ENCODE assay signal across 8 mouse cellular contexts in genomic region chr2:31572915-31573635, GRCm38 (mm10). TPM values are rescaled to one million over a fixed set of nuclear protein-coding genes. Genes with fewer than 3 reads are reported as not detected.
DNase-seq lines count a peak whose midpoint lies in the region; ATAC-seq and TF ChIP-seq lines count a peak whose summit lies in the region.

No protein-coding gene starts in this region.

- no peak for TF ChIP-seq CTCF in kidney, adult 2 months (conservative IDR thresholded peaks at IDR 0.05; ENCODE audit: insufficient read depth, insufficient read length, low read depth, low read length)
- TF ChIP-seq CTCF in G1E (IDR thresholded peaks at IDR 0.05; ENCODE audit: low read depth, low read length), result no peak

- TF ChIP-seq POLR2A in kidney, adult 2 months (IDR thresholded peaks at IDR 0.05; ENCODE audit: low read depth, low read length), result no peak

- peak; percentile 5 for DNase-seq in kidney, adult 2 months
- DNase-seq in kidney, adult 18-20 months, result no peak
- DNase-seq in G1E (ENCODE audit: low spot score), result peak; percentile 66
- peak; percentile 31 to 35 for DNase-seq in cerebellum, postnatal 14 days
- DNase-seq in lung, postnatal 10 days, result peak; percentile 8
- no peak for DNase-seq in yolk sac, embryonic 10.5 days (ENCODE audit: low spot score)
- DNase-seq in spleen, adult 18-20 months, result no peak

- WGBS in kidney, adult 2 months, result 2% methylated on average over 41 of the region's 41 CpGs
- WGBS in hindbrain, embryonic 15.5 days, result 6% methylated on average over 24 of the region's 41 CpGs

- H3K9me3 ChIP-seq in G1E (replicated peaks), result no peaks in the 10 kb centered on the region; the same call in 1 of the 2 replicates
- no peaks in the 10 kb centered on the region for H3K9me3 ChIP-seq in hindbrain, embryonic 15.5 days

- ATAC-seq in G1E (ENCODE audit: extremely low read depth, insufficient number of reproducible peaks, low FRiP score, poor library complexity, severe bottlenecking), result no peak
- ATAC-seq in hindbrain, embryonic 15.5 days (ENCODE audit: low FRiP score, low read depth), result no peak; the same call in 1 of the 2 replicates

- no peaks in the 10 kb centered on the region for H3K27me3 ChIP-seq in kidney, adult 2 months (replicated peaks; ENCODE audit: control insufficient read depth, insufficient read depth, low read length)
- H3K27me3 ChIP-seq in G1E (ENCODE audit: insufficient read depth, low read length), result peaks cover 10% of the 10 kb centered on the region
- H3K27me3 ChIP-seq in hindbrain, embryonic 15.5 days, result 0 out of 2 replicates have a peak, but pooled peaks cover 12% of the 10 kb centered on the region

- H3K4me2 ChIP-seq in hindbrain, embryonic 15.5 days, result peak overlapping the region; percentile 85

- H3K4me1 ChIP-seq in kidney, adult 2 months (ENCODE audit: control insufficient read depth, insufficient read depth, low read length), result peaks cover 5% of the 10 kb centered on the region; the same call in 1 of the 2 replicates
- H3K4me1 ChIP-seq in G1E (ENCODE audit: insufficient read depth, low read depth, low read length), result peaks cover 36% of the 10 kb centered on the region
- H3K4me1 ChIP-seq in hindbrain, embryonic 15.5 days (replicated peaks), result peaks cover 27% of the 10 kb centered on the region

- peak overlapping the region; percentile 99 for H3K9ac ChIP-seq in hindbrain, embryonic 15.5 days

- H3K36me3 ChIP-seq in kidney, adult 2 months (ENCODE audit: control insufficient read depth, insufficient read depth, low read length), result no peaks in the 10 kb centered on the region
- H3K36me3 ChIP-seq in G1E (replicated peaks), result peaks cover 38% of the 10 kb centered on the region
- no peaks in the 10 kb centered on the region for H3K36me3 ChIP-seq in hindbrain, embryonic 15.5 days

- peak overlapping the region; percentile 36; the same call in 1 of the 2 replicates for H3K27ac ChIP-seq in kidney, adult 2 months (ENCODE audit: insufficient read depth, low read depth, low read length)
- H3K27ac ChIP-seq in hindbrain, embryonic 15.5 days (replicated peaks), result peak overlapping the region; percentile 89

- H3K4me3 ChIP-seq in kidney, adult 2 months (ENCODE audit: insufficient read depth, low read depth, low read length), result peak overlapping the region; percentile 88
- H3K4me3 ChIP-seq in G1E (ENCODE audit: low read depth, low read length), result peak overlapping the region; percentile 89
- peak overlapping the region; percentile 98 for H3K4me3 ChIP-seq in hindbrain, embryonic 15.5 days

RNA-seq across cellular contexts. Expression of gene Fubp3, which starts 0.6 kb away (rescaled TPM):
- polyA plus RNA-seq in kidney, adult 2 months (2012; rRNA removed), result 23.6 and 34.7 TPM in 2 replicates
- 49.2 and 65.0 TPM in 2 replicates for total RNA-seq in G1E (2014; fragmentation: Nextera tagmentation)
- total RNA-seq in G1E (2017), result 42.5 and 64.4 TPM in 2 replicates
- 186 and 208 TPM in 2 replicates for polyA plus RNA-seq in G1E (2012)
- polyA plus RNA-seq in hindbrain, embryonic 15.5 days (2015; fragmentation: Nextera tagmentation; extraction: Ambion mirVana), result 47.9 and 48.5 TPM in 2 replicates

Comparison
In these comparisons a context has a peak if more than half of its experiments do, and no peak if none do; other contexts are left out.
1. DNase-seq: peak in kidney, adult 2 months (single experiment), G1E (single experiment), cerebellum, postnatal 14 days (2 of 2) and lung, postnatal 10 days (single experiment); none in kidney, adult 18-20 months (single experiment), yolk sac, embryonic 10.5 days (single experiment) and spleen, adult 18-20 months (0 of 2).
2. Peak in every context shown above with its lines, with median percentiles within 50 percentile points of each other: H3K4me3 ChIP-seq.